Mouse (Mus musculus) liver, postnatal 0 days (tissue): Measurements from ENCODE around the gene Fbxw7. TPM values are rescaled to one million over a fixed set of nuclear protein-coding genes. Genes with fewer than 3 reads are reported as not detected.

Experiments used
- ATAC-seq: fragments of 200-750 bp; cut with Nextera tagmentation; 2 replicates; pipeline ENCODE4 v1.8.0; 2017; ENCODE audit warnings: mild to moderate bottlenecking, moderate library complexity
- DNase-seq: peaks from one replicate; pipeline ENCODE4 v3.0.0-alpha.2; 2016
- H3K27ac ChIP-seq: fragments of 300-500 bp; sonication (generic); 2 replicates; pipeline ENCODE4 v1.5.1; 2014; ENCODE audit warnings: antibody characterized with exemption, moderate library complexity, mild to moderate bottlenecking, low read depth
- H3K27me3 ChIP-seq: fragments of 300-500 bp; sonication (generic); 2 replicates; pipeline ENCODE4 v1.6.1; 2014; ENCODE audit warnings: low read length, control low read depth, mixed read lengths; ENCODE audit not compliant: insufficient read depth
- H3K36me3 ChIP-seq: fragments of 300-500 bp; sonication (generic); replicated peaks from 2 replicates; pipeline ENCODE4 v1.6.1; 2014; ENCODE audit warnings: mild to moderate bottlenecking, control low read depth, low read length, moderate library complexity, mixed read lengths; ENCODE audit not compliant: insufficient read depth
- H3K4me1 ChIP-seq: fragments of 300-500 bp; sonication (generic); 2 replicates; pipeline ENCODE4 v1.6.1; 2014; ENCODE audit warnings: antibody characterized with exemption, mild to moderate bottlenecking, control low read depth; ENCODE audit not compliant: insufficient read depth
- H3K4me2 ChIP-seq: fragments of 300-500 bp; sonication (generic); 2 replicates; pipeline ENCODE4 v1.6.1; 2014; ENCODE audit warnings: low read depth, mild to moderate bottlenecking, low read length, moderate library complexity, mixed read lengths
- H3K4me3 ChIP-seq: fragments of 300-500 bp; sonication (generic); 2 replicates; pipeline ENCODE4 v1.5.1; 2014; ENCODE audit warnings: low read depth, low read length
- H3K9ac ChIP-seq: fragments of 300-500 bp; sonication (generic); replicated peaks from 2 replicates; pipeline ENCODE4 v1.6.1; 2014; ENCODE audit warnings: mild to moderate bottlenecking, moderate library complexity
- H3K9me3 ChIP-seq: fragments of 300-500 bp; sonication (generic); 2 replicates; pipeline ENCODE4 v1.6.1; 2016; ENCODE audit warnings: mild to moderate bottlenecking, control low read depth, low read length, mixed read lengths
- CTCF ChIP-seq: sonication (generic); IDR thresholded peaks from 2 replicates; pipeline ENCODE4 v1.5.1; 2016; ENCODE audit warnings: antibody characterized with exemption, low read depth
- EP300 ChIP-seq: IDR thresholded peaks from 2 replicates; pipeline ENCODE4 v1.6.1; 2016; ENCODE audit warnings: antibody characterized with exemption, low read depth, mild to moderate bottlenecking
- WGBS: fragments of 180-500 bp; shearing (Covaris S2); extraction: QIAGEN DNeasy Blood & Tissue Kit; methylation state at CpG from one replicate; pipeline ENCODE4 v1.1.7; 2014; ENCODE audit not compliant: insufficient replicate concordance; 5-methylcytosine and 5-hydroxymethylcytosine counted together
- polyA plus RNA-seq: library from polyadenylated mRNA; unstranded; fragments of >200 nt; fragmentation: Nextera tagmentation; extraction: Ambion mirVana; gene quantifications from 2 replicates; pipeline ENCODE4 v1.2.1, GENCODE M21; 2015

The Fbxw7 gene
- polyA plus RNA-seq, 1 experiment from 2014 or later = 2.8 TPM

DNA sequence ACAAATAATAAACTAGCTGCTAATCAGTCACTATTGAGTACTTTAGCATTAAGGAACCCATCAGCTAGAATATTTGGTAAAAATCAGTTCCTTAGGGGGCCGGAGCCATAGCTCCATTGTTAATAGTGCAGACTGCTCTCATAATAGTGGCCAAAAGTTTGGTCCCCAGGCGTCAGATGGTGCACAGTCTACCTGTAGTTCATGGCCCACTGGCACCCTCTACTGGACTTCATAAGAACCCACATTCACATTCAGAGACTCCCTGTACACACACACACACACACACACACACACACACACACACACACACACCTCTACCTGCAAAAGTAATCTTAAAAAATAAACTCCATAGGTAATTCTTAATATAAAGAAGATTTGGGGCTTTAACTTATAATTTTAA, 112.8 kb downstream of the Fbxw7 start:
- Histone ChIP-seq H3K9ac (no peak overlapping the region), H3K27ac (no peak overlapping the region), H3K4me3 (no peak overlapping the region), H3K27me3 (no peaks in the 10 kb centered on the region), H3K9me3 (no peaks in the 10 kb centered on the region), H3K4me2 (no peak overlapping the region), H3K36me3 (no peaks in the 10 kb centered on the region), H3K4me1 (no peaks in the 10 kb centered on the region)
- DNase-seq = no peak
- WGBS = 81% methylated on average over 2 of the region's 2 CpGs
- ATAC-seq = no peak
- TF ChIP-seq EP300 (no peak), CTCF (peak; percentile 20; the same call in 1 of the 2 replicates)

- no peaks in the 10 kb centered on the region for H3K4me1 ChIP-seq
- WGBS = 81% methylated on average over 3 of the region's 3 CpGs
- no peak overlapping the region for H3K4me3 ChIP-seq
- ATAC-seq = no peak
- no peak overlapping the region for H3K27ac ChIP-seq
- H3K27me3 ChIP-seq = no peaks in the 10 kb centered on the region
- H3K9me3 ChIP-seq = no peaks in the 10 kb centered on the region
- H3K36me3 ChIP-seq = no peaks in the 10 kb centered on the region
- H3K4me2 ChIP-seq = no peak overlapping the region
- H3K9ac ChIP-seq = no peak overlapping the region
- no peak for DNase-seq
- TF ChIP-seq CTCF (no peak), EP300 (no peak)
Observed at GRCm38 (mm10) chr3:84929171-84929570, 114.1 kb downstream of the Fbxw7 start.

GRCm38 (mm10) chr3:84930683-84931082, 115.6 kb downstream of the Fbxw7 start:
- Histone ChIP-seq H3K4me3 (no peak overlapping the region), H3K4me2 (no peak overlapping the region), H3K27ac (no peak overlapping the region), H3K9me3 (no peaks in the 10 kb centered on the region), H3K36me3 (no peaks in the 10 kb centered on the region), H3K27me3 (no peaks in the 10 kb centered on the region), H3K4me1 (no peaks in the 10 kb centered on the region), H3K9ac (no peak overlapping the region)
- ATAC-seq (no peak), DNase-seq (no peak)
- WGBS = 81% methylated on average over 3 of the region's 3 CpGs
- no peak for TF ChIP-seq CTCF
- TF ChIP-seq EP300 = no peak

- H3K27ac ChIP-seq = no peak overlapping the region
- WGBS = 51% methylated on average over 1 of the region's 1 CpGs
- H3K9ac ChIP-seq = no peak overlapping the region
- no peak for DNase-seq
- H3K27me3 ChIP-seq = no peaks in the 10 kb centered on the region
- ATAC-seq = peak; percentile 50; the same call in 1 of the 2 replicates
- TF ChIP-seq CTCF = no peak
- no peak for TF ChIP-seq EP300
- no peaks in the 10 kb centered on the region; the same call in 1 of the 2 replicates for H3K4me1 ChIP-seq
- no peak overlapping the region for H3K4me3 ChIP-seq
- no peaks in the 10 kb centered on the region for H3K36me3 ChIP-seq
- no peaks in the 10 kb centered on the region for H3K9me3 ChIP-seq
- H3K4me2 ChIP-seq = no peak overlapping the region
Observed at GRCm38 (mm10) chr3:84935729-84936128, 120.7 kb downstream of the Fbxw7 start.

DNA sequence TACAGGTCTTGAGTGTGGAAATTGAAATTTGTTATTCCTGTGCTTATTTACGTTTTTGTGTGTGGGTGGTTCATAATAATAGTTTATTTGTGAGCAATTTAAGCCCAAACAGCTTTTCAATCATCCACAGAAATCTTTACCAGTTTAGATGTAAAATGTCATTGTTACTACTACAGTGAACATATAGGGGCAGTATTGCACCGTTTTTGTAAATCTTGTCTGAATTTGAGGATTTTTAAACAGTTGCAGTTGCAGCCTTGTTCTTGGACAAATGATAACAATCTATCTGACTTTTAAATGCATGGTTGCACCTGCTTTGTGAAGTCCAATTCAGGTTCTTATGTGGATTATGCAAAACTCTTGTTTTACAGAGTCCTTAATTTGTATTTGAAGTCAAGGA, 121.2 kb downstream of the Fbxw7 start:
- Histone ChIP-seq H3K27ac (no peak overlapping the region), H3K27me3 (no peaks in the 10 kb centered on the region), H3K4me2 (no peak overlapping the region), H3K36me3 (no peaks in the 10 kb centered on the region), H3K9ac (no peak overlapping the region), H3K4me1 (no peaks in the 10 kb centered on the region; the same call in 1 of the 2 replicates), H3K9me3 (no peaks in the 10 kb centered on the region), H3K4me3 (no peak overlapping the region)
- no peak for ATAC-seq
- TF ChIP-seq CTCF (peak; percentile 36; the same call in 1 of the 2 replicates), EP300 (no peak)
- DNase-seq = no peak
- 43% methylated on average over 2 of the region's 2 CpGs for WGBS

DNA sequence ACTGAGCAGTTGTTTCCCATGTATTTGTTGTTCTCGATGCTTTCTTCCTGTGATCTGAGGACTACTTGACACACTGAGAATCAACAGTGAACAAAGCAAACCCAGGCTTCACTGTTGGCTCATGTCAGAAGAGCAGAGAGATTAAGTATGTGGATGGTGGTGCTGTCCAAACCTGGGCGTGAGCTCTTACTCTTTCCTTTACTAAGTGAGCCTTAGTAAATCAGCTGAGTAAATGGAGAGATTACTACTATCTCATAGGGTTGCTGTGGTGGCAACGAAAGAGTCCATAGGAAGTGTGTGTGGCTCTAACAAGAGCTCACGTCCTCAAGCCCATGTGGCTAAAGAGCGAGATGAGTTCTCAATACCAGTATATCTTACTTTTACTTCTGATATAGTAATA, 121.9 kb downstream of the Fbxw7 start:
- no peaks in the 10 kb centered on the region for H3K36me3 ChIP-seq
- H3K9me3 ChIP-seq = no peaks in the 10 kb centered on the region
- TF ChIP-seq CTCF = no peak
- no peak for TF ChIP-seq EP300
- H3K9ac ChIP-seq = no peak overlapping the region
- DNase-seq (no peak), ATAC-seq (no peak)
- no peaks in the 10 kb centered on the region; the same call in 1 of the 2 replicates for H3K4me1 ChIP-seq
- H3K27me3 ChIP-seq = no peaks in the 10 kb centered on the region
- no peak overlapping the region for H3K4me2 ChIP-seq
- H3K27ac ChIP-seq = no peak overlapping the region
- WGBS = 73% methylated on average over 5 of the region's 5 CpGs
- no peak overlapping the region for H3K4me3 ChIP-seq
